Mouse (Mus musculus): Measurements from ENCODE around the gene 9230113P08Rik.
"Not testable (repeated sequence)": the region's sequence is repeated elsewhere in the genome, so short reads cannot be mapped to it uniquely, and the experiment has no call there.

9230113P08Rik gene

DNA sequence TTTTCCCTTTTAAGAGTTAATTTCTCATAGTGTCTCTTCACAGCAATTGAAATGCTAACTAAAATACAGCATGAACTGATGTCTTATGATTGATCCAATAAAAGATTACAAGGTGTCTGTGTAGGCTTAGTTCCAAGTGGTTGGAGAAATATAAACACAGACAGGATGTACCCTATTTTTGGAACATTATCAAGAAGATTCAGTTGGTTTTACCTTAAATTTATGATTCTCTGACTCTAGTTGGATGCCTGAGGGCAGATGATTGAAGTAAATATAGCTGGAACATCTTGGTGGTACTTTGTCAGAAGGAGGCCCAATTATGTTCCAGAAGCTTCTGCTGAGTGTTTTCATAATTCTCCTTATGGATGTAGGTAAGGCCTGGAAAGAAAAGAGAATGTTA, at the start of gene 9230113P08Rik:
TSS of gene 9230113P08Rik (plus strand) at position 301 of the 400 bp plus-strand sequence.
- not testable (repeated sequence) for DNase-seq (ENCODE audit: low spot score in 2 of 2)

GRCm38 (mm10) chr9:35893112-35893511, 15.1 kb upstream of the 9230113P08Rik start:
- peak; percentile 6 to 23 for DNase-seq (ENCODE audit: low spot score in 2 of 2)

- peak; percentile 4 to 41 for DNase-seq (ENCODE audit: low spot score in 2 of 2)
Measured at GRCm38 (mm10) chr9:35904494-35904893, 3.7 kb upstream of the 9230113P08Rik start.

- no peak for DNase-seq (ENCODE audit: low spot score in 2 of 2)
Measured at GRCm38 (mm10) chr9:35930817-35931216, 22.6 kb downstream of the 9230113P08Rik start.

Measured in frontal cortex, postnatal 36 days (tissue).